Mouse (Mus musculus) ES-Bruce4 (cell line): ENCODE data around the gene Cacna1g. TPM values are rescaled to one million over a fixed set of nuclear protein-coding genes. Genes with fewer than 3 reads are reported as not detected.

ENCODE experiments used
- H3K27ac ChIP-seq: 2 replicates; pipeline ENCODE4 v1.5.1; 2012; ENCODE audit warnings: low read length, inconsistent platforms; ENCODE audit not compliant: insufficient read depth
- H3K27me3 ChIP-seq: 2 replicates; pipeline ENCODE4 v1.6.1; 2012; ENCODE audit warnings: mild to moderate bottlenecking, low read length, inconsistent platforms; ENCODE audit not compliant: control insufficient read depth, poor library complexity, insufficient read depth, severe bottlenecking
- H3K36me3 ChIP-seq: 2 replicates; pipeline ENCODE4 v1.6.1; 2012; ENCODE audit warnings: inconsistent platforms, mild to moderate bottlenecking, low read length, moderate library complexity; ENCODE audit not compliant: control insufficient read depth, poor library complexity, insufficient read depth, severe bottlenecking
- H3K4me1 ChIP-seq: one replicate; pipeline ENCODE4 v1.8.1; 2011; ENCODE audit warnings: low read length; ENCODE audit not compliant: control insufficient read depth, insufficient read depth
- H3K4me3 ChIP-seq: 2 replicates; pipeline ENCODE4 v1.5.1; 2011; ENCODE audit warnings: low read depth, mild to moderate bottlenecking, low read length
- H3K9ac ChIP-seq: 2 replicates; pipeline ENCODE4 v1.6.1; 2012; ENCODE audit warnings: low read depth, mild to moderate bottlenecking, inconsistent platforms; ENCODE audit not compliant: poor library complexity, severe bottlenecking
- H3K9me3 ChIP-seq: replicated peaks from 2 replicates; pipeline ENCODE4 v1.6.1; 2012; ENCODE audit warnings: mild to moderate bottlenecking, low read length, inconsistent platforms; ENCODE audit not compliant: control insufficient read depth, poor library complexity, insufficient read depth, severe bottlenecking
- CTCF ChIP-seq: IDR thresholded peaks from one replicate; pipeline ENCODE4 v1.8.1; 2011; ENCODE audit warnings: low read depth, low read length
- EP300 ChIP-seq: IDR thresholded peaks from 2 replicates; pipeline ENCODE4 v1.6.1; 2011; ENCODE audit warnings: low read depth, low read length; ENCODE audit not compliant: insufficient read depth
- POLR2A ChIP-seq: IDR thresholded peaks from one replicate; pipeline ENCODE4 v1.8.1; 2011; ENCODE audit warnings: low read length; ENCODE audit not compliant: insufficient read depth
- polyA plus RNA-seq: library from polyadenylated mRNA; stranded (reverse); fragments of >200 nt; gene quantifications from 2 replicates; pipeline ENCODE4 v1.2.4, GENCODE M21; 2011; ENCODE audit warnings: low read depth; ENCODE audit not compliant: missing spikeins, insufficient read depth, insufficient read length

Gene Cacna1g
- polyA plus RNA-seq, 1 experiment = 2.9 TPM

- H3K4me1 ChIP-seq = no peaks in the 10 kb centered on the region
- no peaks in the 10 kb centered on the region for H3K36me3 ChIP-seq
These were observed 61.4 kb downstream of the Cacna1g start for GRCm38 (mm10) chr11:94412562-94412961.

GRCm38 (mm10) chr11:94407803-94408321 lies 66.1 kb downstream of the Cacna1g start:
- TF ChIP-seq EP300 (no peak), CTCF (no peak), POLR2A (no peak)
- H3K4me3 ChIP-seq = no peak overlapping the region
- no peak overlapping the region for H3K27ac ChIP-seq
- no peaks in the 10 kb centered on the region for H3K27me3 ChIP-seq
- no peak overlapping the region for H3K9ac ChIP-seq
- H3K9me3 ChIP-seq = no peaks in the 10 kb centered on the region
- no peaks in the 10 kb centered on the region for H3K4me1 ChIP-seq
- H3K36me3 ChIP-seq = no peaks in the 10 kb centered on the region

More at GRCm38 (mm10) chr11:94412562-94412961, 61.4 kb downstream of the Cacna1g start:
- H3K27me3 ChIP-seq = no peaks in the 10 kb centered on the region
- H3K4me3 ChIP-seq = no peak overlapping the region
- H3K9me3 ChIP-seq = no peaks in the 10 kb centered on the region
- no peak overlapping the region for H3K27ac ChIP-seq
- H3K9ac ChIP-seq = no peak overlapping the region
- TF ChIP-seq EP300 (no peak), CTCF (no peak), POLR2A (no peak)

GRCm38 (mm10) chr11:94405348-94405747 lies 68.7 kb downstream of the Cacna1g start:
- no peak overlapping the region for H3K4me3 ChIP-seq
- no peaks in the 10 kb centered on the region for H3K27me3 ChIP-seq
- no peak for TF ChIP-seq EP300
- H3K36me3 ChIP-seq = no peaks in the 10 kb centered on the region
- H3K9me3 ChIP-seq = no peaks in the 10 kb centered on the region
- H3K4me1 ChIP-seq = no peaks in the 10 kb centered on the region
- no peak overlapping the region for H3K9ac ChIP-seq
- H3K27ac ChIP-seq = no peak overlapping the region

GRCm38 (mm10) chr11:94404641-94405260 lies 69.2 kb downstream of the Cacna1g start:
- H3K36me3 ChIP-seq = no peaks in the 10 kb centered on the region
- H3K9ac ChIP-seq = no peak overlapping the region
- H3K27ac ChIP-seq = no peak overlapping the region
- H3K9me3 ChIP-seq = no peaks in the 10 kb centered on the region
- H3K4me1 ChIP-seq = no peaks in the 10 kb centered on the region
- TF ChIP-seq POLR2A (no peak), EP300 (no peak), CTCF (peak; percentile 87)
- no peaks in the 10 kb centered on the region for H3K27me3 ChIP-seq
- H3K4me3 ChIP-seq = no peak overlapping the region

GRCm38 (mm10) chr11:94404178-94404577 lies 69.8 kb downstream of the Cacna1g start:
- Histone ChIP-seq H3K9me3 (no peaks in the 10 kb centered on the region), H3K27me3 (no peaks in the 10 kb centered on the region), H3K27ac (no peak overlapping the region), H3K4me3 (no peak overlapping the region), H3K36me3 (no peaks in the 10 kb centered on the region), H3K9ac (no peak overlapping the region), H3K4me1 (no peaks in the 10 kb centered on the region)
- no peak for TF ChIP-seq POLR2A
- no peak for TF ChIP-seq CTCF
- TF ChIP-seq EP300 = no peak

GRCm38 (mm10) chr11:94403757-94404156 lies 70.2 kb downstream of the Cacna1g start:
- Histone ChIP-seq H3K27ac (no peak overlapping the region), H3K4me3 (no peak overlapping the region), H3K9me3 (no peaks in the 10 kb centered on the region), H3K9ac (no peak overlapping the region), H3K4me1 (no peaks in the 10 kb centered on the region), H3K36me3 (no peaks in the 10 kb centered on the region), H3K27me3 (no peaks in the 10 kb centered on the region)
- TF ChIP-seq CTCF (no peak), EP300 (no peak), POLR2A (no peak)
